ENCODE assay signal across 13 mouse cellular contexts in the genomic region with DNA sequence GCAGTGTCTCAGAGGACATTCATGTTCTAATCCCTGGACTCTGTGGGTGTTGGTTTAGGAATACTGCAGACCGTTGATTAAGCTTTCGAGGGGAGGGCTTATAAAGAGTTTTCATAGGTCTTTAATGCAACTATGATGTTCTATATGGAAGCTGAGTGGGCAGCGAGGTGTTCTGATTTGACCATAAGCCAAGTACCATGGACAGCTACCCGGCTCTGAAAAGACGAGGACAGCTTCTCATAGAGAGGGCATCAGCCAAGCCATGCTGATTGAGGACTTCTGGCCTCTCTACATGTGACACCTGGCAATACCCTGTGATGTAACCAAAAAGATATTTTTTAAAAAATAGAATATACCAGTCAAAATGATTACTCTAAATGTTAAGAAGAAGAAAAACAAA.
DNase-seq lines count a peak whose midpoint lies in the region; ATAC-seq and TF ChIP-seq lines count a peak whose summit lies in the region.
"Had no signal": no experiment of that assay in that cellular context is flagged by ENCODE, and none has a peak within 500 bp of the region (broad histone marks: within the 10 kb centered on the region; RNA-seq: fewer than 3 reads in every experiment).

No protein-coding gene starts in this region.

- no peak for TF ChIP-seq CTCF in thymus, adult 2 months (IDR thresholded peaks at IDR 0.05; ENCODE audit: borderline replicate concordance, control insufficient read depth, extremely low read depth, insufficient read depth, low read length, poor library complexity)

- peak; percentile 1 for DNase-seq in kidney, adult 9 months
- DNase-seq in urinary bladder, postnatal 14 days (ENCODE audit: low spot score): peak; percentile 6
- no peak for DNase-seq in urinary bladder, postnatal 4 days (ENCODE audit: low spot score in 2 of 2)
- DNase-seq in embryonic facial prominence, embryonic 11.5 days (ENCODE audit: low spot score): peak; percentile 81
- DNase-seq in thymus, adult 2 months: no peak
- DNase-seq in spleen, postnatal 36 days (ENCODE audit: low spot score in 2 of 2): no peak
- DNase-seq: cerebellum, adult 2 months; gastrocnemius, adult 2 months; right cerebral cortex, postnatal 4 days had no signal

- no peak overlapping the region for H3K4me2 ChIP-seq in kidney, embryonic 14.5 days (replicated peaks; ENCODE audit: low read depth, low read length)
- H3K4me2 ChIP-seq in embryonic facial prominence, embryonic 11.5 days (ENCODE audit: low read depth, low read length): no peak overlapping the region
- H3K4me2 ChIP-seq: kidney, embryonic 15.5 days; neural tube, embryonic 12.5 days had no signal

- H3K27ac ChIP-seq in kidney, embryonic 14.5 days (ENCODE audit: low read depth, low read length): no peak overlapping the region
- no peak overlapping the region for H3K27ac ChIP-seq in embryonic facial prominence, embryonic 11.5 days (replicated peaks; ENCODE audit: low read depth, low read length)
- H3K27ac ChIP-seq in thymus, adult 2 months (ENCODE audit: control insufficient read depth, insufficient read depth, low read length): no peak overlapping the region
- H3K27ac ChIP-seq: gastrocnemius, adult 2 months; kidney, embryonic 15.5 days; neural tube, embryonic 12.5 days had no signal

- H3K36me3 ChIP-seq in kidney, embryonic 14.5 days (ENCODE audit: control insufficient read depth, insufficient read depth, low read length): no peaks in the 10 kb centered on the region
- H3K36me3 ChIP-seq in embryonic facial prominence, embryonic 11.5 days (replicated peaks; ENCODE audit: control insufficient read depth, insufficient read depth, low read depth, low read length): no peaks in the 10 kb centered on the region
- no peaks in the 10 kb centered on the region for H3K36me3 ChIP-seq in thymus, adult 2 months (ENCODE audit: control insufficient read depth, insufficient read depth, low read length)
- H3K36me3 ChIP-seq: kidney, embryonic 15.5 days; neural tube, embryonic 12.5 days had no signal

- H3K9me3 ChIP-seq in kidney, embryonic 14.5 days (ENCODE audit: control insufficient read depth, low read length): no peaks in the 10 kb centered on the region
- no peaks in the 10 kb centered on the region for H3K9me3 ChIP-seq in embryonic facial prominence, embryonic 11.5 days (replicated peaks; ENCODE audit: control insufficient read depth, low read length)
- H3K9me3 ChIP-seq: kidney, embryonic 15.5 days; neural tube, embryonic 12.5 days had no signal

- no peak for TF ChIP-seq POLR2A in thymus, adult 2 months (IDR thresholded peaks at IDR 0.05; ENCODE audit: control insufficient read depth, extremely low read depth, insufficient read depth, low read length, poor library complexity)

- no peak overlapping the region for H3K9ac ChIP-seq in kidney, embryonic 14.5 days (ENCODE audit: low read depth, low read length)
- no peak overlapping the region for H3K9ac ChIP-seq in embryonic facial prominence, embryonic 11.5 days (replicated peaks; ENCODE audit: low read length)
- H3K9ac ChIP-seq: kidney, embryonic 15.5 days; neural tube, embryonic 12.5 days had no signal

- no peaks in the 10 kb centered on the region for H3K4me1 ChIP-seq in kidney, embryonic 14.5 days (ENCODE audit: control insufficient read depth, insufficient read depth, low read length)
- no peaks in the 10 kb centered on the region for H3K4me1 ChIP-seq in embryonic facial prominence, embryonic 11.5 days (ENCODE audit: control insufficient read depth, insufficient read depth, low read length)
- H3K4me1 ChIP-seq in thymus, adult 2 months (replicated peaks; ENCODE audit: control insufficient read depth, insufficient read depth, low read length): no peaks in the 10 kb centered on the region
- H3K4me1 ChIP-seq: kidney, embryonic 15.5 days; neural tube, embryonic 12.5 days had no signal

- no peak overlapping the region for H3K4me3 ChIP-seq in kidney, embryonic 14.5 days (ENCODE audit: low read length)
- H3K4me3 ChIP-seq in embryonic facial prominence, embryonic 11.5 days (ENCODE audit: low read depth, low read length): no peak overlapping the region
- H3K4me3 ChIP-seq in thymus, adult 2 months (ENCODE audit: control insufficient read depth, insufficient read depth, low read length): no peak overlapping the region
- H3K4me3 ChIP-seq: gastrocnemius, adult 2 months; kidney, embryonic 15.5 days; neural tube, embryonic 12.5 days had no signal

- 42% methylated on average over 5 of the region's 5 CpGs for WGBS in kidney, embryonic 14.5 days
- 38% methylated on average over 5 of the region's 5 CpGs for WGBS in embryonic facial prominence, embryonic 11.5 days
- 48% methylated on average over 5 of the region's 5 CpGs for whole genome bisulfite sequencing in thymus, adult 2 months

- no peaks in the 10 kb centered on the region for H3K27me3 ChIP-seq in kidney, embryonic 14.5 days (ENCODE audit: control insufficient read depth, insufficient read depth, low read length)
- H3K27me3 ChIP-seq in embryonic facial prominence, embryonic 11.5 days (ENCODE audit: control insufficient read depth, insufficient read depth, low read length): no peaks in the 10 kb centered on the region
- no peaks in the 10 kb centered on the region for H3K27me3 ChIP-seq in thymus, adult 2 months (ENCODE audit: control insufficient read depth, insufficient read depth, low read length)
- H3K27me3 ChIP-seq: kidney, embryonic 15.5 days; neural tube, embryonic 12.5 days had no signal

- no peak for ATAC-seq in kidney, embryonic 14.5 days (ENCODE audit: low FRiP score, low TSS enrichment)
- no peak for ATAC-seq in embryonic facial prominence, embryonic 11.5 days (replicated peaks; ENCODE audit: insufficient number of reproducible peaks, low FRiP score, low TSS enrichment, low read depth)
- ATAC-seq in inflammation-experienced regulatory T-cells, adult 6 months: no peak

Comparison
In these comparisons a context has a peak if more than half of its experiments do, and no peak if none do; other contexts are left out.
1. DNase-seq: peak in kidney, adult 9 months (single experiment), urinary bladder, postnatal 14 days (single experiment) and embryonic facial prominence, embryonic 11.5 days (single experiment); none in urinary bladder, postnatal 4 days (0 of 2), thymus, adult 2 months (single experiment) and spleen, postnatal 36 days (0 of 2).